Mouse (Mus musculus) E14TG2a.4 (cell line): ENCODE results near the gene Pkdcc.

Source experiments
- CTCF ChIP-seq: conservative IDR thresholded peaks from 2 replicates; pipeline ENCODE4 v1.5.1; 2014; ENCODE audit warnings: low read length
- NANOG ChIP-seq: IDR thresholded peaks from 2 replicates; pipeline ENCODE4 v1.6.1; 2014; ENCODE audit warnings: borderline replicate concordance, low read length, mixed read lengths

- TF ChIP-seq CTCF (no peak), NANOG (no peak)
Observed at GRCm38 (mm10) chr17:83236202-83236601, 21.1 kb downstream of the Pkdcc start.
